Mouse (Mus musculus) neutrophil, adult 83 days (primary cell): ENCODE results near the gene Vezf1. TPM values are rescaled to one million over a fixed set of nuclear protein-coding genes. Genes with fewer than 3 reads are reported as not detected.

ENCODE experiments used
- total RNA-seq, 2 experiments: library from RNA; stranded (reverse); gene quantifications; one replicate each; pipeline ENCODE4 v1.2.4; 2023

Gene Vezf1
- total RNA-seq: 10 to 100 TPM; 30.6 to 31.7 TPM

DNA sequence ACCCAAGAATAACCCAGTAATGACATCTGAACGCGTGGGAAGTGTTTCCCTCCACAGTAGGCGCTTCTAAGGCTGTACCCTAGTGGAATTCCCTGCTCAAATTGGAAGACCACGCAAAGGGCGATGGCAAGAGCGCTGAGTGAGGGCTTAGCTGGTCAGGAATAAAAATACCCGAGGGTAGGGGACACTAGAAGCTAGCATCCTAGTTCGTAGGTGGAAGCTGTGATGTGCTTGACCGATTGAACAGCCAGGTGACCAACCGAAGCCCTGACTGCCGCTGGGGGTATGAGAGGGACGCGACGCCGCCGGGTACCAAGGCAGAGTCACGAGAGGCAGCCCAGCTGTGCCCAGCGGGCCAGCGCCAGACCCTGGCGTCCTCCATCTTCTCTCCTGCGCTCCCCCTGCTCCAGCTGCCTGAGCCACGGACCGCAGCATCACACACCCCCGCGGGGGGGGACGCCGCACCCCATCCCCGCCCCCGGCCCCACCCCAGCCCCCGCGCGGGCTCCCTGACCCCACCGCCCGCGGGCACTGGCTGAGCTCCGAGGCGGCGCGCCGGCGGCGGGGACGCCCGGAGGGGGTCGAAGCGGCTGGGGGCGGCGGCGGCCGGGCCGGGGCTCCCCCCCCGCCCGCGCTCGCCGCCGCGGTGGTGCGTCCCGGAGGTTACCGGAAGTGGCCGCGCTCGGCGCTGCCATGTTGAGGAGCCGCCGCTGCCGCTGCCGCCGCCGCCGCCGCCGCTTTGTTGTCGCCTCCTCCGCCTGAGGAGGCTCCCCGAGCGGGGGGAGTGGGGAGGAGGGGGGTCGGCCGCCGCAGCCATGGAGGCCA lies at the start of gene Vezf1:
Gene Vezf1, plus strand, starts transcription at position 694 of the 825 bp plus-strand sequence.

DNA sequence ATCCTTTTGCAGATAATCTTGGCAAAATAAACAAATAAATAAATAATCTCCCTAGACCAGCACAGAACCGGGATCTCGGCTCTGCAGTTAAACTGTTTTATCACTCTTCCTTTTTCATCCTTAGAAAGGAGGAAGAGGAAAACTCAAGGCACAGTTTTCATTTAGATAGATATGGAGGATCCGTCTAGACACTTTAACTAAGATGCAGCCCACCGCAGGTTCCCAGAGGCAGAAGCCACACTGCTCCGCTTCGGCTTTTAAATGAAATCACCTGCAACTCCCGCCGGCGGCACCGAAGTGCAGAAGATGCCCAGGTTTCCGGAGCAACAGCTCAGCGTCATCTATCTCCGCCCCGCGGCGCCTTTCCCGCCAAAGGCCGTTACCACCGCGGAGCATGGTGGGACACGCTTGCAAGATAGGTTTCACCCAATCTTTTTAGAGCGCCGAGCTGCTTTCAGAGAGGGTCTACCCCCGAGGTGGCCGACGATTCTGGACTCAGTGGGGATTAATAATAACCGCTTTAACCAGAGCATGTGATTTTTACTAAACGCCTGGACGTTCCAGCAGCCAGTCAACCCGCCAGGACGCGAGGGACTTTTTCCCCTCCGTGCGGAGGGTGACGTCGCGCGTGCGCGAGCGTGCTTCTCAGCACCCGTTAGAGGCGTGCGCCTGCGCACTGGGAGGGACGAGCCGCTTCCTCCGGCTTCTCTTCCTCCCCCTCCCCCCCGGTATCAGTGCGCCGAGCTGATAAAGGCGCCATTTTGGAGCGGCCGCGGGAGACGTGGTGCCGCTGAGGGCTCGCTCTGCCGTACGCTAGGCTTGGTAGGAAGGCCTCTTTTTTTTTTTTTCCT lies 20.9 kb upstream of the Vezf1 start, which contains the start of gene Srsf1:
Gene Srsf1, plus strand, starts transcription at position 430 of the 851 bp plus-strand sequence.

DNA sequence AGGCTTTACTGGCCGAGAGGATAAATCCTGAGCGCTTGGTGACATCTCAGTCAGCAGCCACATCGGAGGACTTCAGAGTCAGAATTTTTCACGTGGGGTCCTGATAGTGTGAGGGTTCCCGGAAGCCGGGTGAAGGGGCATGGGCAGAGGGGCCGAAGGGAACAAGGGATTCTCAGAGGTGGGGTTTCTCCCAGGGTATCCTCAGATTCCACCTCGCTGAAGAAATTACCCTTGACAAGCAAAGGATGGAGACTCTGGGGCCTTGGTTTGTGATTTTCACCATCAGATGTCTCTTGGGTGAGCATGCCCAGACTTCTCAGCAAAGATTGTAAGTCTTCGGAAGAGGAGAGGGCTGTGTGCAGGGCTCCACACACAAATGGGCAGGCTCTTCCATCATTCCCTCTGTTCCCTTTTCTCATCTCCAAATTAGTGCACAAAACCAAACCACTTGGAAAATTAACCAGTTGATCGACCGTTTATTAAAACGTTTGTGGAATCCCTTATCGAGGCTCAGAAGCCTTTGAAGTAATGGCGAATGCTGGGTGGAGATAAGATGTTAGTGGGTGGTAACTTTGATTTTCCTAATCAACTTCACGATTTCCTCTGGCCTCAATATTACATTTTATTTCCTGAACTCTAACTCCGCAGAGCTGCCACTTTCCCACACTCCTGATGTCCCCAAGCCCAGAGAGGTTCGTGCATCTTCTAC lies 30.1 kb downstream of the Vezf1 start, which contains the start of gene Cuedc1:
Gene Cuedc1, plus strand, starts transcription at position 38 of the 709 bp plus-strand sequence.

Other genes starting within 250 kb of the Vezf1 start
- not detected for gene Lpo, start 240.0 kb upstream of the Vezf1 start, total RNA-seq
- gene Mks1, start 215.1 kb upstream of the Vezf1 start, total RNA-seq: 1 to 10 TPM; 2.9 to 4.4 TPM
- gene Epx, start 192.7 kb upstream of the Vezf1 start, total RNA-seq: 10 to 100 TPM; 16.1 to 58.8 TPM
- gene Olfr462, start 176.0 kb upstream of the Vezf1 start, total RNA-seq: not detected
- not detected for gene Olfr463, start 170.9 kb upstream of the Vezf1 start, total RNA-seq
- not detected for gene Olfr464, start 147.3 kb upstream of the Vezf1 start, total RNA-seq
- 10 to 100 TPM; 14.5 to 14.8 TPM for gene Dynll2, start 80.7 kb upstream of the Vezf1 start, total RNA-seq
- 100 to 1,000 TPM; 176 to 214 TPM for gene Srsf1, start 20.9 kb upstream of the Vezf1 start, total RNA-seq
- 1 to 10 TPM; 6.3 to 6.7 TPM for gene Cuedc1, start 29.8 kb downstream of the Vezf1 start, total RNA-seq
- 10 to 100 TPM; 45.0 to 51.7 TPM for gene Mrps23, start 136.1 kb downstream of the Vezf1 start, total RNA-seq
- gene Ccdc182, start 225.8 kb downstream of the Vezf1 start, total RNA-seq: not detected